Mouse (Mus musculus) bone marrow macrophage, adult 2 months (primary cell): ENCODE data around the gene Ctc1. TPM values are rescaled to one million over a fixed set of nuclear protein-coding genes. Genes with fewer than 3 reads are reported as not detected.
A peak's percentile ranks its signal among the peaks of the same experiment; 100 is the strongest.
"Not testable (repeated sequence)": the region's sequence is repeated elsewhere in the genome, so short reads cannot be mapped to it uniquely, and the experiment has no call there.

Source experiments
- H3K27ac ChIP-seq: 2 replicates; pipeline ENCODE4 v1.5.1; 2012; ENCODE audit warnings: low read depth, low read length; ENCODE audit not compliant: insufficient read depth
- H3K4me1 ChIP-seq: 2 replicates; pipeline ENCODE4 v1.6.1; 2012; ENCODE audit warnings: low read length; ENCODE audit not compliant: control insufficient read depth, insufficient read depth
- H3K4me3 ChIP-seq: 2 replicates; pipeline ENCODE4 v1.5.1; 2012; ENCODE audit warnings: mild to moderate bottlenecking, low read length, moderate library complexity; ENCODE audit not compliant: insufficient read depth
- CTCF ChIP-seq: IDR thresholded peaks from 2 replicates; pipeline ENCODE4 v1.5.1; 2012; ENCODE audit warnings: low read depth, mild to moderate bottlenecking, low read length, moderate library complexity
- POLR2A ChIP-seq: IDR thresholded peaks from 2 replicates; pipeline ENCODE4 v1.6.1; 2012; ENCODE audit warnings: mild to moderate bottlenecking, low read depth, low read length, borderline replicate concordance
- polyA plus RNA-seq: library from polyadenylated mRNA; stranded (reverse); fragments of >200 nt; gene quantifications from 2 replicates; pipeline ENCODE4 v1.2.4, GENCODE M21; 2012; ENCODE audit not compliant: missing spikeins, insufficient read depth, insufficient read length

Gene Ctc1
- 41.4 and 44.2 TPM in 2 replicates for polyA plus RNA-seq

- TF ChIP-seq CTCF (no peak), POLR2A (no peak)
- Histone ChIP-seq H3K27ac (peak within 1 kb of the TSS; percentile 84), H3K4me1 (peaks cover 14% of the 10 kb centered on the region), H3K4me3 (peak within 1 kb of the TSS; percentile 86)
Measured at GRCm38 (mm10) chr11:69015644-69016441, at the start of gene Ctc1. Ctc1 (plus strand) TSS chr11:69015911.

GRCm38 (mm10) chr11:68966554-68966953 is 49.2 kb upstream of the Ctc1 start:
- no peak overlapping the region for H3K4me3 ChIP-seq
- peaks cover 22% of the 10 kb centered on the region for H3K4me1 ChIP-seq
- H3K27ac ChIP-seq, result no peak overlapping the region
- no peak for TF ChIP-seq POLR2A
- no peak for TF ChIP-seq CTCF

GRCm38 (mm10) chr11:68967337-68968282 is 48.1 kb upstream of the Ctc1 start, which contains the start of gene Slc25a35:
Slc25a35 (plus strand) TSS chr11:68968131.
- Histone ChIP-seq H3K4me3 (peak within 1 kb of the TSS; percentile 75), H3K4me1 (peaks cover 22% of the 10 kb centered on the region), H3K27ac (no peak within 1 kb of the TSS)
- TF ChIP-seq CTCF (0 out of 2 replicates have a peak, but pooled peaks have one; percentile 5), POLR2A (no peak)

GRCm38 (mm10) chr11:68968752-68969151 is 47.0 kb upstream of the Ctc1 start:
- Histone ChIP-seq H3K4me3 (no peak overlapping the region), H3K27ac (no peak overlapping the region), H3K4me1 (peaks cover 25% of the 10 kb centered on the region)
- TF ChIP-seq POLR2A (no peak), CTCF (no peak)

- Histone ChIP-seq H3K27ac (no peak overlapping the region), H3K4me1 (peaks cover 28% of the 10 kb centered on the region), H3K4me3 (no peak overlapping the region)
- TF ChIP-seq POLR2A (no peak), CTCF (no peak)
Measured at GRCm38 (mm10) chr11:68970232-68970631, 45.5 kb upstream of the Ctc1 start.

GRCm38 (mm10) chr11:68973250-68974058 is 42.3 kb upstream of the Ctc1 start:
- peak overlapping the region; percentile 60 for H3K4me3 ChIP-seq
- peaks cover 21% of the 10 kb centered on the region for H3K4me1 ChIP-seq
- not testable (repeated sequence) for H3K27ac ChIP-seq

GRCm38 (mm10) chr11:68974059-68974450 is 41.7 kb upstream of the Ctc1 start:
- no peak overlapping the region for H3K27ac ChIP-seq
- no peak for TF ChIP-seq CTCF
- TF ChIP-seq POLR2A, result no peak
- peaks cover 18% of the 10 kb centered on the region for H3K4me1 ChIP-seq
- H3K4me3 ChIP-seq, result peak overlapping the region; percentile 60

GRCm38 (mm10) chr11:68975085-68975484 is 40.6 kb upstream of the Ctc1 start, which contains the start of gene Rangrf:
Rangrf (minus strand) TSS chr11:68975185.
- Histone ChIP-seq H3K27ac (no peak within 1 kb of the TSS), H3K4me3 (no peak within 1 kb of the TSS), H3K4me1 (peaks cover 16% of the 10 kb centered on the region)
- TF ChIP-seq POLR2A, result no peak
- TF ChIP-seq CTCF, result no peak

GRCm38 (mm10) chr11:68975601-68976000 is 40.1 kb upstream of the Ctc1 start:
- H3K4me3 ChIP-seq, result no peak overlapping the region
- TF ChIP-seq CTCF (no peak), POLR2A (no peak)
- no peak overlapping the region for H3K27ac ChIP-seq
- H3K4me1 ChIP-seq, result peaks cover 12% of the 10 kb centered on the region
